Mouse (Mus musculus) embryonic facial prominence, embryonic 11.5 days (tissue): ENCODE measurements at regions not wholly inside any gene's neighbourhood (a gene's known extent, or its start where the extent isn't known, plus 50 kb on each side); places are given as distances from the start of the nearest gene placed in this dataset.

Experiments
- ATAC-seq: fragments of 200-750 bp; cut with Nextera tagmentation; replicated peaks from 2 replicates; pipeline ENCODE4 v1.8.0; 2017; ENCODE audit warnings: low read depth; ENCODE audit not compliant: insufficient number of reproducible peaks, low FRiP score, low TSS enrichment
- DNase-seq: peaks from one replicate; pipeline ENCODE4 v3.0.0-alpha.2; 2015; ENCODE audit warnings: low spot score
- H3K27ac ChIP-seq: fragments of 300-500 bp; sonication (generic); replicated peaks from 2 replicates; pipeline ENCODE4 v1.5.1; 2014; ENCODE audit warnings: mild to moderate bottlenecking, low read depth, low read length, control low read depth
- H3K27me3 ChIP-seq: fragments of 300-500 bp; sonication (generic); 2 replicates; pipeline ENCODE4 v1.6.1; 2014; ENCODE audit warnings: mild to moderate bottlenecking, low read length, moderate library complexity, mixed read lengths; ENCODE audit not compliant: control insufficient read depth, insufficient read depth
- H3K36me3 ChIP-seq: fragments of 300-500 bp; sonication (generic); replicated peaks from 2 replicates; pipeline ENCODE4 v1.6.1; 2014; ENCODE audit warnings: low read depth, mild to moderate bottlenecking, low read length, moderate library complexity, mixed read lengths; ENCODE audit not compliant: control insufficient read depth, insufficient read depth
- H3K4me1 ChIP-seq: fragments of 300-500 bp; sonication (generic); 2 replicates; pipeline ENCODE4 v1.6.1; 2014; ENCODE audit warnings: low read length, mixed read lengths; ENCODE audit not compliant: control insufficient read depth, insufficient read depth
- H3K4me2 ChIP-seq: fragments of 300-500 bp; sonication (generic); 2 replicates; pipeline ENCODE4 v1.6.1; 2014; ENCODE audit warnings: low read depth, mild to moderate bottlenecking, control low read depth, low read length, moderate library complexity
- H3K4me3 ChIP-seq: fragments of 300-500 bp; sonication (generic); 2 replicates; pipeline ENCODE4 v1.5.1; 2014; ENCODE audit warnings: low read depth, low read length, control low read depth
- H3K9ac ChIP-seq: fragments of 300-500 bp; sonication (generic); replicated peaks from 2 replicates; pipeline ENCODE4 v1.6.1; 2014; ENCODE audit warnings: mild to moderate bottlenecking, control low read depth, low read length
- H3K9me3 ChIP-seq: fragments of 300-500 bp; sonication (generic); replicated peaks from 2 replicates; pipeline ENCODE4 v1.6.1; 2016; ENCODE audit warnings: mild to moderate bottlenecking, low read length, inconsistent platforms, mixed read lengths; ENCODE audit not compliant: control insufficient read depth
- WGBS: fragments of 180-500 bp; shearing (Covaris S2); extraction: QIAGEN DNeasy Blood & Tissue Kit; methylation state at CpG from one replicate; pipeline ENCODE4 v1.1.7; 2014; 5-methylcytosine and 5-hydroxymethylcytosine counted together

DNA sequence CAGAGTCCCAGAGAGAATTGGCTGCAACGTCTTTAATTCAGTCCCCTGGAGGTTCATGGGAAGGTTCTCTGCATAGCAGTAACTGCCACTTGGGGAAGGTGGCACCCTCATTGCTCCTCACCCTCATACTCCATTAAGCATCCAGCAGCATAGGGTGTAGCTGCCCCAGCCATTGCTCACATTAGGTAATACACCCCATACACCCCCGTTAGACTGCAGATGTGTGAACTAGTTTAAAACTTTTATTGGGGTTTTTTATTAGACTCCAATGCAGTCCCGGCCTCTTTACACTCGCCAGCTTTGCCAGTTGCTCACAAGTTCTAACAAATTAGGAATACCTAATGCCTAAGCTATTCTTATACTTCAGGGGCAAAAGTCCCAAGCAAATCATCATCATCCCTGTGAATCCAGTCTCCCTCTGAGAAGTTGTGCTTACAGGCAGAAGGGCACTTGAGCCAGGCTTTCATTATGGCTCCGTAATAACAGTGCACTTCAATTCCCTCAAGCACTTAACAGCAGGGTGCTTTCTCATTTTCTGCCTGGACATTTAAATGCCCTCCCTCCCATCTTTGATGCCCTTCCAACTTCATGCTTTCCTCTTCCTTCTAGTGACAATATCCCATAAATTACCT, 265.7 kb downstream of the Lyplal1 start:
- 77% methylated on average over 5 of the region's 5 CpGs for WGBS
- no peaks in the 10 kb centered on the region for H3K4me1 ChIP-seq
- no peaks in the 10 kb centered on the region for H3K36me3 ChIP-seq
- ATAC-seq (no peak), DNase-seq (no peak)
- no peak overlapping the region for H3K4me2 ChIP-seq
- H3K27ac ChIP-seq: no peak overlapping the region
- H3K9me3 ChIP-seq: no peaks in the 10 kb centered on the region
- no peak overlapping the region for H3K4me3 ChIP-seq
- no peak overlapping the region for H3K9ac ChIP-seq
- H3K27me3 ChIP-seq: no peaks in the 10 kb centered on the region

DNA sequence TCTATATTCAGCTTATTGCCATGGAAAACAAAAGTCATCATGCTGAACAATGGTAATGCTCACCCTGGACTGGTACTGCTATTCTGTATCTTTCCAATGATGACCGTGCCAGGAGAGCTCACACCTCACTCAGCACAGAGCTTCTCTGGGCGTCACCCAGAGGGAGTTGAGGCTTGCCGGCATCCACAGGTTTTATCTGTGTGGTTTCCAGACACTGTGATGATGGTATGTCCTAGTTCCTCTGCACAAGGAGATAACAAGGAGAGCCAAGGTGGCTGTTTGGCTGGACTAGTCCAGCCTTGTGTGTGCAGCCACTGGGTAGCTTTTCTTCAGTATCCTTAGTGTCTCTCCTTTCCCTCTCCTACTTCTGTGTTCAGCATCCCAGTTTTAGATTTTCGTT, 255.4 kb downstream of the Lyplal1 start:
- Histone ChIP-seq H3K27me3 (no peaks in the 10 kb centered on the region), H3K4me1 (no peaks in the 10 kb centered on the region), H3K4me3 (no peak overlapping the region), H3K9ac (no peak overlapping the region), H3K36me3 (no peaks in the 10 kb centered on the region), H3K9me3 (no peaks in the 10 kb centered on the region), H3K4me2 (no peak overlapping the region), H3K27ac (no peak overlapping the region)
- 86% methylated on average over 4 of the region's 4 CpGs for WGBS
- no peak for ATAC-seq
- no peak for DNase-seq

DNA sequence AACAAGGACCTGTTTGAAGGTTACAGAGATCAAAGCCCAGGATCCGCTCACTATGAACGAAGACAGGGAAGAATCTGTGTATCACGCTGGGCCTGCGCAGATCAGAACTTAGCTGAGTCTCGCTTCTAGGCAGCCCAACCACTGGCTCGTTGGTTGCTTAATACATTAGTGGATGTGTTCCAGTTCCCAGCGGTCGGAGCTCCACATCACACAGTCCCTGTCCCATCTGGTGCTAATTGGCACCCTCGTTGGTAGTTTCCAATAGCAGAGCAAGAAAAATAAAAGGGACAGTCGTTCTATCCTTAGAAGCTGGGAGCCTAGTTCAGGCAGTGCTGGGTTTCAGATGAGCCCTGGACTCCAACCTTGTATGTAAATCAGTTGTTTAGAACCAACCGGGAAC, 251.2 kb downstream of the Lyplal1 start:
- WGBS: 75% methylated on average over 11 of the region's 11 CpGs
- ATAC-seq (no peak), DNase-seq (no peak)
- no peaks in the 10 kb centered on the region for H3K4me1 ChIP-seq
- no peak overlapping the region for H3K9ac ChIP-seq
- no peak overlapping the region for H3K4me2 ChIP-seq
- H3K27me3 ChIP-seq: no peaks in the 10 kb centered on the region
- no peak overlapping the region for H3K4me3 ChIP-seq
- H3K36me3 ChIP-seq: no peaks in the 10 kb centered on the region
- no peaks in the 10 kb centered on the region for H3K9me3 ChIP-seq
- no peak overlapping the region for H3K27ac ChIP-seq

DNA sequence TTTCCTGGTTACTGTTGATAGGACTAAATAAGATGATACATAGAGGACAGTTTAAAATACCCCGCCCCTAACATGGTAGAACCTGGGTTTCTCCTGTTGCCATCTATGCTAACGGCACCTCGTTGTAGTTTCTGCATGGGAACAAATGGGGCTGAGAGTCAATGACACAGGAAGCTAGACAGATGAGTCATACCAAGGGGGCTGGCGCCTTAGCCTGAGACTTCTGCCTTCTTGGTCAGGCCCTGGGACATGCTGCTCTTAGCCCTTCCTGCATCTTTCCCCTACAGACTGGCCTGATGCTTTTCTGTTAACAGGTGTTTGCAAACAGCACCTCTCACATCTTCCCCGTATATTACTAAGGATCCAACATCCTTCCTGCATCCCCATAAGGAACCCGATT, 250.5 kb downstream of the Lyplal1 start:
- H3K4me2 ChIP-seq: no peak overlapping the region
- H3K4me3 ChIP-seq: no peak overlapping the region
- no peaks in the 10 kb centered on the region for H3K9me3 ChIP-seq
- 89% methylated on average over 6 of the region's 6 CpGs for WGBS
- no peaks in the 10 kb centered on the region for H3K27me3 ChIP-seq
- H3K36me3 ChIP-seq: no peaks in the 10 kb centered on the region
- no peak overlapping the region for H3K27ac ChIP-seq
- DNase-seq: no peak
- H3K9ac ChIP-seq: no peak overlapping the region
- ATAC-seq: no peak
- H3K4me1 ChIP-seq: no peaks in the 10 kb centered on the region

DNA sequence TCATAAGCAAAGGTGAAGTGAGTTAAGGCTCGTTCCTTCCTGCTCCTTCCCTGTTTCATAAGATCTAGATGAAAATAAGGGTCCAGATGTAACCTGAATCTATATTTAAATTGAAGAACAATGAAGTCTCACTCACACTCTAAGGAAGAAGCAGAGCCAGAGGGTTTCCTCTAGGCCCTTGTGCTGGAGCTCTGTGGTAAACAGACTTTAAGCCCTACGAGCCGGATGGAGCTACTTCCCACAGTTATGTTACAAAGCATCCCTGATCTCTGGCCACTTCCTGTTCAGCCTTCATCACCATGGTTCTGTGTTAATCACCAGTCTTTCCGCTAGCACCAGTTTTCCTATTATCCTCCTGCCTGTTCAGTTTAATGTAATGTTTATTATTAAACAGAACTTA, 250.1 kb downstream of the Lyplal1 start:
- no peak overlapping the region for H3K4me2 ChIP-seq
- H3K27ac ChIP-seq: no peak overlapping the region
- H3K27me3 ChIP-seq: no peaks in the 10 kb centered on the region
- H3K9ac ChIP-seq: no peak overlapping the region
- no peak for ATAC-seq
- H3K4me1 ChIP-seq: no peaks in the 10 kb centered on the region
- no peak overlapping the region for H3K4me3 ChIP-seq
- 83% methylated on average over 4 of the region's 4 CpGs for WGBS
- H3K9me3 ChIP-seq: no peaks in the 10 kb centered on the region
- no peak for DNase-seq
- no peaks in the 10 kb centered on the region for H3K36me3 ChIP-seq

DNA sequence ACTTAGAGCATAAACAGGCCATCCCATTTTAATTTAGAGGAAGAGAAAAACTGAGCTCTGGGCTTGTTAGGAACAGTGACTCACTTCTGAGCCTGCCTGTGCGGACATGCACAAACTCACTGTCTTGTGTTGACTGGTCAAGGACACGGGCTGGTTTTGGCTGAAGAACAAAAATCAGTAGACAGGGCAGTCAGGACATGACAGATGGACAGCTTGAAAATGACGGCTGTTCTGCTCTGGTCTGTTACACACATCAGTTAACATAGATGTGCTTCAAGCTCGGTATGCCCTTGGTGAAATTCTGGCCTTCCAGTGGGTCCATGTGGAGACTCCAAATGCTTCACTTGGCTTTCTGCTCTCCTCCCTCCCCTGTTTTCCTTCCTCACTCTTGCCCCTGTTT, 248.4 kb downstream of the Lyplal1 start:
- 77% methylated on average over 4 of the region's 4 CpGs for whole genome bisulfite sequencing
- no peaks in the 10 kb centered on the region for H3K27me3 ChIP-seq
- no peak overlapping the region for H3K27ac ChIP-seq
- no peaks in the 10 kb centered on the region for H3K4me1 ChIP-seq
- H3K36me3 ChIP-seq: no peaks in the 10 kb centered on the region
- no peak overlapping the region for H3K4me2 ChIP-seq
- no peak overlapping the region for H3K9ac ChIP-seq
- H3K9me3 ChIP-seq: no peaks in the 10 kb centered on the region
- no peak overlapping the region for H3K4me3 ChIP-seq
- DNase-seq (no peak), ATAC-seq (no peak)

DNA sequence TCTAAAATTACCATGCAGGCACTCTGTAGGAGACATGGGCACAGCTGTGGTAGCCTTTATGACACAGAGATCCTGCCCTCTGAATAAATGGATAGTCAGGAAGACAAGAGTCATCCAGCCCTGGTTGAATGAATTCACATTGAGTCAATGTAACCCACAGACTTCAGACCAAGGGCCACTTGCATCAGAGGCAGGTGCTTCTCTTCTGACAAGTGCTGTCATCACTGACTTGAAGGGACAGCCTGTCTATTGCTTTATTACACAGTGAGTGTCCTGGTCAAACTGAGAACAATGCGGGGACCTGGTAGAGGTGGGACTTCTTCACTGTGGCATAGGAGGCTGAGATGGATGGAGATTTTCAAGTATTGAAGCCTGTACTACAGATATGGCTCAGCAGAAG, 230.1 kb downstream of the Lyplal1 start:
- 100% methylated on average over 1 of the region's 1 CpGs for WGBS
- DNase-seq (no peak), ATAC-seq (no peak)
- H3K27ac ChIP-seq: no peak overlapping the region
- no peak overlapping the region for H3K9ac ChIP-seq
- H3K4me1 ChIP-seq: no peaks in the 10 kb centered on the region
- no peaks in the 10 kb centered on the region for H3K9me3 ChIP-seq
- H3K36me3 ChIP-seq: no peaks in the 10 kb centered on the region
- no peaks in the 10 kb centered on the region for H3K27me3 ChIP-seq
- no peak overlapping the region for H3K4me2 ChIP-seq
- H3K4me3 ChIP-seq: no peak overlapping the region

DNA sequence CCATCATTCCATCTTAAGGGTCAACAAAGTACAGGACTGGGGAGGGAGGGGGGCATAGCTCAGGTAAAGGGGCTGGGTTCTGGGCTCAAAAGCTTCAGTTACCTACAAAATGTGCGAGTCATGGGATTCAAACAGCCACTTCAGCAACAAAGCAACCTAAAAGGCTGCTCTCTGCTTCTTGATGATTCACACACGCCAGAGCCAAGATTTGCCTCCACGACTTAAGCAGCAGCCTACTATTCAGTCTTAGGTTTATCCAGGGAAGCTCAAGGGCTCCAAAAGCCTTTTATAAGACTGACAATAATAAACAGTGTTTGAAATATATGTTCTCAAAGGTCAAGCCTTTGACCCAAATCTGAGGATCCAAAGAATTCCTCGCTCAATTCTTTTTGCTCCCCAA, 225.3 kb downstream of the Lyplal1 start:
- H3K9me3 ChIP-seq: no peaks in the 10 kb centered on the region
- H3K9ac ChIP-seq: no peak overlapping the region
- H3K27ac ChIP-seq: no peak overlapping the region
- no peaks in the 10 kb centered on the region for H3K36me3 ChIP-seq
- H3K27me3 ChIP-seq: no peaks in the 10 kb centered on the region
- 79% methylated on average over 4 of the region's 4 CpGs for WGBS
- H3K4me1 ChIP-seq: no peaks in the 10 kb centered on the region
- H3K4me2 ChIP-seq: no peak overlapping the region
- no peak overlapping the region for H3K4me3 ChIP-seq
- DNase-seq (no peak), ATAC-seq (no peak)
